Mouse (Mus musculus) forebrain, embryonic 16.5 days (tissue): ENCODE results near the gene Vmn2r57. TPM values are rescaled to one million over a fixed set of nuclear protein-coding genes. Genes with fewer than 3 reads are reported as not detected.
"Not testable (repeated sequence)": the region's sequence is repeated elsewhere in the genome, so short reads cannot be mapped to it uniquely, and the experiment has no call there.

Source experiments
- ATAC-seq: fragments of 200-750 bp; cut with Nextera tagmentation; 2 replicates; pipeline ENCODE4 v1.8.0; 2017; ENCODE audit warnings: mild to moderate bottlenecking, moderate library complexity
- H3K27ac ChIP-seq: fragments of 300-500 bp; sonication (generic); 2 replicates; pipeline ENCODE4 v1.5.1; 2014; ENCODE audit warnings: low read length, control low read depth
- H3K27me3 ChIP-seq: fragments of 300-500 bp; sonication (generic); replicated peaks from 2 replicates; pipeline ENCODE4 v1.6.1; 2014; ENCODE audit warnings: low read length; ENCODE audit not compliant: control insufficient read depth, insufficient read depth
- H3K36me3 ChIP-seq: fragments of 300-500 bp; sonication (generic); 2 replicates; pipeline ENCODE4 v1.6.1; 2014; ENCODE audit not compliant: control insufficient read depth, insufficient read depth
- H3K4me1 ChIP-seq: fragments of 300-500 bp; sonication (generic); replicated peaks from 2 replicates; pipeline ENCODE4 v1.6.1; 2014; ENCODE audit warnings: low read length; ENCODE audit not compliant: control insufficient read depth, insufficient read depth
- H3K4me2 ChIP-seq: fragments of 300-500 bp; sonication (generic); 2 replicates; pipeline ENCODE4 v1.6.1; 2014; ENCODE audit warnings: mild to moderate bottlenecking, low read length, control low read depth
- H3K4me3 ChIP-seq: fragments of 300-500 bp; sonication (generic); replicated peaks from 2 replicates; pipeline ENCODE4 v1.5.1; 2014; ENCODE audit warnings: mild to moderate bottlenecking, low read length, control low read depth
- H3K9ac ChIP-seq: fragments of 300-500 bp; sonication (generic); replicated peaks from 2 replicates; pipeline ENCODE4 v1.6.1; 2014; ENCODE audit warnings: low read depth, low read length, control low read depth
- H3K9me3 ChIP-seq: fragments of 300-500 bp; sonication (generic); 2 replicates; pipeline ENCODE4 v1.6.1; 2016; ENCODE audit warnings: low read length; ENCODE audit not compliant: control insufficient read depth
- WGBS: fragments of 180-500 bp; shearing (Covaris S2); extraction: QIAGEN DNeasy Blood & Tissue Kit; methylation state at CpG from one replicate; pipeline ENCODE4 v1.1.7; 2014; 5-methylcytosine and 5-hydroxymethylcytosine counted together
- polyA plus RNA-seq: library from polyadenylated mRNA; unstranded; fragments of >200 nt; fragmentation: Nextera tagmentation; extraction: Ambion mirVana; gene quantifications from 2 replicates; pipeline ENCODE4 v1.2.1, GENCODE M21; 2015

Gene Vmn2r57
- 0.29 and 0.48 TPM in 2 replicates for polyA plus RNA-seq

- not testable (repeated sequence) for H3K9me3 ChIP-seq, H3K4me3 ChIP-seq, ATAC-seq, H3K27ac ChIP-seq, H3K4me1 ChIP-seq, H3K4me2 ChIP-seq, H3K9ac ChIP-seq, H3K27me3 ChIP-seq, H3K36me3 ChIP-seq
- WGBS: 85% methylated on average over 1 of the region's 1 CpGs
Measured at GRCm38 (mm10) chr7:41448596-41448995, at the start of gene Vmn2r57. Gene Vmn2r57 (minus strand): TSS chr7:41448696.

GRCm38 (mm10) chr7:41497871-41498270 lies 49.4 kb upstream of the Vmn2r57 start:
- no peaks in the 10 kb centered on the region for H3K4me1 ChIP-seq
- WGBS: 95% methylated on average over 2 of the region's 2 CpGs

GRCm38 (mm10) chr7:41451864-41452263 lies 3.4 kb upstream of the Vmn2r57 start:
- no peaks in the 10 kb centered on the region for H3K36me3 ChIP-seq
- H3K4me1 ChIP-seq: no peaks in the 10 kb centered on the region
- H3K9ac ChIP-seq: no peak overlapping the region
- no peak overlapping the region for H3K27ac ChIP-seq
- WGBS: 10% methylated on average over 10 of the region's 10 CpGs
- H3K4me3 ChIP-seq: no peak overlapping the region
- ATAC-seq: no peak
- no peaks in the 10 kb centered on the region for H3K27me3 ChIP-seq
- H3K4me2 ChIP-seq: no peak overlapping the region
- peaks cover 2% of the 10 kb centered on the region for H3K9me3 ChIP-seq

More at GRCm38 (mm10) chr7:41497871-41498270, 49.4 kb upstream of the Vmn2r57 start:
- Histone ChIP-seq H3K9me3 (no peaks in the 10 kb centered on the region), H3K27ac (no peak overlapping the region), H3K4me3 (no peak overlapping the region), H3K27me3 (no peaks in the 10 kb centered on the region), H3K36me3 (no peaks in the 10 kb centered on the region; the same call in 1 of the 2 replicates), H3K9ac (no peak overlapping the region), H3K4me2 (no peak overlapping the region)
- ATAC-seq: no peak

GRCm38 (mm10) chr7:41394130-41394529 lies 54.4 kb downstream of the Vmn2r57 start:
- H3K9me3 ChIP-seq: peaks cover under 1% of the 10 kb centered on the region; the same call in 1 of the 2 replicates
- H3K4me3 ChIP-seq: peak overlapping the region; percentile 22
- H3K27me3 ChIP-seq: no peaks in the 10 kb centered on the region
- H3K4me1 ChIP-seq: 0 out of 2 replicates have a peak, but pooled peaks cover 2% of the 10 kb centered on the region
- WGBS: 73% methylated on average over 4 of the region's 4 CpGs
- H3K9ac ChIP-seq: no peak overlapping the region
- peak; percentile 16; the same call in 1 of the 2 replicates for ATAC-seq
- peak overlapping the region; percentile 32; the same call in 1 of the 2 replicates for H3K4me2 ChIP-seq
- no peak overlapping the region for H3K27ac ChIP-seq
- H3K36me3 ChIP-seq: no peaks in the 10 kb centered on the region

- ATAC-seq: peak; percentile 99
- peak within 1 kb of the TSS; percentile 76 for H3K4me3 ChIP-seq
- H3K9me3 ChIP-seq: peaks cover 2% of the 10 kb centered on the region; the same call in 1 of the 2 replicates
- H3K4me2 ChIP-seq: peak within 1 kb of the TSS; percentile 63
- H3K36me3 ChIP-seq: no peaks in the 10 kb centered on the region
- H3K9ac ChIP-seq: peak within 1 kb of the TSS; percentile 68
- 0 out of 2 replicates have a peak, but pooled peaks cover 2% of the 10 kb centered on the region for H3K4me1 ChIP-seq
- H3K27ac ChIP-seq: peak within 1 kb of the TSS; percentile 95
- under 1% methylated on average over 25 of the region's 25 CpGs for WGBS
- H3K27me3 ChIP-seq: no peaks in the 10 kb centered on the region
Measured at GRCm38 (mm10) chr7:41393048-41393971, 55.2 kb downstream of the Vmn2r57 start, which contains the start of gene AI987944. Gene AI987944 (minus strand): TSS chr7:41393379.

Other genes with a start within 250 kb of the Vmn2r57 start
- 8.8 and 10.2 TPM in 2 replicates for gene AI987944, start 55.3 kb downstream of the Vmn2r57 start, polyA plus RNA-seq
- 0.07 and 0.10 TPM in 2 replicates for gene Gm20449, start 50.7 kb upstream of the Vmn2r57 start, polyA plus RNA-seq
- gene AW146154, start 51.2 kb upstream of the Vmn2r57 start, polyA plus RNA-seq: 4.2 and 5.5 TPM in 2 replicates
- gene Gm6871, start 125.0 kb upstream of the Vmn2r57 start, polyA plus RNA-seq: not detected in 2 replicates
- gene 2610021A01Rik, start 150.5 kb upstream of the Vmn2r57 start, polyA plus RNA-seq: 21.0 and 24.5 TPM in 2 replicates
- gene Zfp788, start 184.5 kb upstream of the Vmn2r57 start, polyA plus RNA-seq: 28.0 and 28.3 TPM in 2 replicates